Mouse (Mus musculus): ENCODE measurements around the gene Spen. TPM values are rescaled to one million over a fixed set of nuclear protein-coding genes. Genes with fewer than 3 reads are reported as not detected.

The Spen gene
- polyA plus RNA-seq, 1 experiment from 2014 or later, result 12.1 TPM

- Histone ChIP-seq H3K36me3 (replicated peaks) (peaks cover 89% of the 10 kb centered on the region), H3K4me1 (peaks cover 13% of the 10 kb centered on the region), H3K27me3 (replicated peaks; ENCODE audit: low read depth, poor library complexity, severe bottlenecking) (no peaks in the 10 kb centered on the region), H3K27ac (replicated peaks) (no peak overlapping the region), H3K4me3 (no peak overlapping the region), H3K9me3 (no peaks in the 10 kb centered on the region)
- 86% methylated on average over 14 of the region's 14 CpGs for WGBS
- no peak for DNase-seq (ENCODE audit: low spot score)
Observed at GRCm38 (mm10) chr4:141463472-141463871, 74.9 kb downstream of the Spen start.

DNA sequence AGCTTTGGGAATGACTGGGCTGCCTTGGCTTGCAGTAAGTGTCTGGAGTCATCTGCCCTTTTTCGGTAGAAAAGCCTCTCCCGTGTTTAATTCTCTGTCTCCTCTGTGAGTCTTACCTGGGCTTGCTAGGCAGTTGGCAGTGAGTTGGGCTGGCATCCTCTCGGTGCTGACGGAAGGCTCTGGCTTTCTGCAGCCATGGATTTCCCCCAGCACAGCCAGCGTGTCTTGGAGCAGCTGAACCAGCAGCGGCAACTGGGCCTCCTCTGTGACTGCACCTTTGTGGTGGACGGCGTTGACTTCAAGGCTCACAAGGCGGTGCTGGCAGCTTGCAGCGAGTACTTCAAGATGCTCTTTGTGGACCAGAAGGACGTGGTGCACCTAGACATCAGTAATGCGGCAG, 76.8 kb downstream of the Spen start:
- no peaks in the 10 kb centered on the region for H3K27me3 ChIP-seq (replicated peaks; ENCODE audit: low read depth, poor library complexity, severe bottlenecking)
- peaks cover 24% of the 10 kb centered on the region for H3K4me1 ChIP-seq
- no peak overlapping the region for H3K4me3 ChIP-seq
- 92% methylated on average over 12 of the region's 12 CpGs for WGBS
- no peak for DNase-seq (ENCODE audit: low spot score)
- H3K36me3 ChIP-seq (replicated peaks), result peaks cover 79% of the 10 kb centered on the region
- no peak overlapping the region for H3K27ac ChIP-seq (replicated peaks)
- H3K9me3 ChIP-seq, result no peaks in the 10 kb centered on the region

DNA sequence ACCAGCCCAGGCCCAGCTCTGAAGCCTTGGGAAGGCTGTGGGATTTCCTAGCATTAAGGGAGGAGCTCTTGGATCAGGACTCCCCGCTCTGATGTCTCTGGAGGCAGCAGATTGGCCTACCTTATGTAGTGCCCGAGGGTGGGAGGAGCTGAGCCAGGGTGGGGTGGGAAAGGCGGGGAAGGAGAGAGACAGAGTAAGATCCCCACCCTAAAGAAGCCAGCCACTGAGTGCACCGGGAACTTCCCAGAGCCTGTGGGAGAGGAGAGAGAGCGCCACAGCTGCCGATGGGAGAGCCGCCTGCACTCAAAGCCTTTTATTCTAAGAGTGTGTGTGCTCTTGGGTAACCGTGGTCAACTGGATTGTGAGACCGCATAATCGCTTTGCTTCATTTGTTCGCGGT, 77.3 kb downstream of the Spen start:
- Histone ChIP-seq H3K36me3 (replicated peaks) (peaks cover 79% of the 10 kb centered on the region), H3K9me3 (no peaks in the 10 kb centered on the region), H3K27me3 (replicated peaks; ENCODE audit: low read depth, poor library complexity, severe bottlenecking) (no peaks in the 10 kb centered on the region), H3K27ac (replicated peaks) (no peak overlapping the region), H3K4me1 (peaks cover 24% of the 10 kb centered on the region), H3K4me3 (no peak overlapping the region)
- no peak for DNase-seq (ENCODE audit: low spot score)
- WGBS, result 75% methylated on average over 12 of the region's 12 CpGs

DNA sequence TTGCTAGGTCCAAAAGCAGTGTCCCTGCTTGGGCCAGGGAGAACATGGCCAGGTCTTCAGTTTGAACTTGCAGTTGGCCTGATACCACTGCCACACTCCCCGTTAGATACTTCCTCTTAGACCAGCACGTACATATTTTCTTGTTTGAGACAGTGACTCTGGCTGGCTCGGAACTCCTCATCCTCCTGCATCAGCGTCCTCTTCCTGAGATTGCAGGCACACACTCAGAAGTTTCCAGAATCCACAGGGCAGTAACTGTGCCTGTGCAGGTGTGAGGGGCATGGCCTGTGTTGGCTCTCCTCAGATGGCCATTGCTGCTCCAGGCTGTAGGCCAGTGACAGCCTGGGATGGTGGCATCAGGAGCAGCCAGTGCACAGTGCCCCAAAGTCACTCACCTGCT, 77.9 kb downstream of the Spen start:
- H3K27me3 ChIP-seq (replicated peaks; ENCODE audit: low read depth, poor library complexity, severe bottlenecking), result no peaks in the 10 kb centered on the region
- H3K9me3 ChIP-seq, result no peaks in the 10 kb centered on the region
- DNase-seq (ENCODE audit: low spot score), result no peak
- no peak overlapping the region for H3K4me3 ChIP-seq
- no peak overlapping the region for H3K27ac ChIP-seq (replicated peaks)
- 93% methylated on average over 4 of the region's 4 CpGs for WGBS
- peaks cover 79% of the 10 kb centered on the region for H3K36me3 ChIP-seq (replicated peaks)
- peaks cover 28% of the 10 kb centered on the region for H3K4me1 ChIP-seq

- DNase-seq (ENCODE audit: low spot score), result no peak
- 87% methylated on average over 9 of the region's 9 CpGs for WGBS
- Histone ChIP-seq H3K36me3 (replicated peaks) (peaks cover 74% of the 10 kb centered on the region), H3K4me3 (no peak overlapping the region), H3K27me3 (replicated peaks; ENCODE audit: low read depth, poor library complexity, severe bottlenecking) (no peaks in the 10 kb centered on the region), H3K27ac (replicated peaks) (no peak overlapping the region), H3K9me3 (no peaks in the 10 kb centered on the region), H3K4me1 (peaks cover 35% of the 10 kb centered on the region)
Observed at GRCm38 (mm10) chr4:141459766-141460165, 78.6 kb downstream of the Spen start.

DNA sequence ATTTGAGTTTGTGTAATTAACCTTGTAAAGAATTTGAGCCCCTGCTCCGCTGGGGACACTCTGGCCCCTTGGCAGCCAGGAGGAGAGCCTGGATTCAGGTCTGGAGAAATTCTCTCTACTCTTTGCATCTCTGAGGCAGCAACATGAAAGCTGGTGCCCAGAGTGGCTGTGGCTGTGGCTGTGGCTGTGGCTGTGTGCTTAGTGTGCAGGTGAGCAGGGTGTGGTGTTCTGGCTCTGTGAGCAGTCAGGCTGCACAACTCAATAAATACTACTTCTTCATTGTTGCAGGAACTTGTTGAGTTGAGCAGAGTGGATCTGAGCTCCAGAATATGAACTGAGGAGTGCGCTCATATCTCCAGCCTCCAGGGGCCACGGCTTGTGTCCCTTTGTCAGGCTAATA, 79.5 kb downstream of the Spen start:
- Histone ChIP-seq H3K27ac (replicated peaks) (peak overlapping the region; percentile 55), H3K36me3 (replicated peaks) (peaks cover 74% of the 10 kb centered on the region), H3K4me3 (no peak overlapping the region), H3K4me1 (peaks cover 38% of the 10 kb centered on the region), H3K9me3 (no peaks in the 10 kb centered on the region), H3K27me3 (replicated peaks; ENCODE audit: low read depth, poor library complexity, severe bottlenecking) (no peaks in the 10 kb centered on the region)
- DNase-seq (ENCODE audit: low spot score), result no peak
- 69% methylated on average over 3 of the region's 3 CpGs for WGBS

GRCm38 (mm10) chr4:141458236-141458635, 80.2 kb downstream of the Spen start:
- H3K27ac ChIP-seq (replicated peaks), result peak overlapping the region; percentile 55
- peaks cover 74% of the 10 kb centered on the region for H3K36me3 ChIP-seq (replicated peaks)
- no peaks in the 10 kb centered on the region for H3K9me3 ChIP-seq
- 14% methylated on average over 7 of the region's 7 CpGs for WGBS
- H3K4me1 ChIP-seq, result peaks cover 38% of the 10 kb centered on the region
- peak overlapping the region; percentile 30 for H3K4me3 ChIP-seq
- peak; percentile 72 for DNase-seq (ENCODE audit: low spot score)
- no peaks in the 10 kb centered on the region for H3K27me3 ChIP-seq (replicated peaks; ENCODE audit: low read depth, poor library complexity, severe bottlenecking)

- peaks cover 38% of the 10 kb centered on the region for H3K4me1 ChIP-seq
- WGBS, result 93% methylated on average over 14 of the region's 14 CpGs
- H3K27ac ChIP-seq (replicated peaks), result no peak overlapping the region
- no peak overlapping the region for H3K4me3 ChIP-seq
- H3K9me3 ChIP-seq, result no peaks in the 10 kb centered on the region
- DNase-seq (ENCODE audit: low spot score), result no peak
- peaks cover 74% of the 10 kb centered on the region for H3K36me3 ChIP-seq (replicated peaks)
- H3K27me3 ChIP-seq (replicated peaks; ENCODE audit: low read depth, poor library complexity, severe bottlenecking), result no peaks in the 10 kb centered on the region
Observed at GRCm38 (mm10) chr4:141456193-141456938, 82.0 kb downstream of the Spen start.

GRCm38 (mm10) chr4:141455526-141455925, 82.9 kb downstream of the Spen start:
- Histone ChIP-seq H3K4me1 (peaks cover 36% of the 10 kb centered on the region), H3K9me3 (no peaks in the 10 kb centered on the region), H3K27me3 (replicated peaks; ENCODE audit: low read depth, poor library complexity, severe bottlenecking) (no peaks in the 10 kb centered on the region), H3K36me3 (replicated peaks) (peaks cover 75% of the 10 kb centered on the region), H3K4me3 (no peak overlapping the region), H3K27ac (replicated peaks) (no peak overlapping the region)
- 77% methylated on average over 4 of the region's 4 CpGs for WGBS
- no peak for DNase-seq (ENCODE audit: low spot score)

DNA sequence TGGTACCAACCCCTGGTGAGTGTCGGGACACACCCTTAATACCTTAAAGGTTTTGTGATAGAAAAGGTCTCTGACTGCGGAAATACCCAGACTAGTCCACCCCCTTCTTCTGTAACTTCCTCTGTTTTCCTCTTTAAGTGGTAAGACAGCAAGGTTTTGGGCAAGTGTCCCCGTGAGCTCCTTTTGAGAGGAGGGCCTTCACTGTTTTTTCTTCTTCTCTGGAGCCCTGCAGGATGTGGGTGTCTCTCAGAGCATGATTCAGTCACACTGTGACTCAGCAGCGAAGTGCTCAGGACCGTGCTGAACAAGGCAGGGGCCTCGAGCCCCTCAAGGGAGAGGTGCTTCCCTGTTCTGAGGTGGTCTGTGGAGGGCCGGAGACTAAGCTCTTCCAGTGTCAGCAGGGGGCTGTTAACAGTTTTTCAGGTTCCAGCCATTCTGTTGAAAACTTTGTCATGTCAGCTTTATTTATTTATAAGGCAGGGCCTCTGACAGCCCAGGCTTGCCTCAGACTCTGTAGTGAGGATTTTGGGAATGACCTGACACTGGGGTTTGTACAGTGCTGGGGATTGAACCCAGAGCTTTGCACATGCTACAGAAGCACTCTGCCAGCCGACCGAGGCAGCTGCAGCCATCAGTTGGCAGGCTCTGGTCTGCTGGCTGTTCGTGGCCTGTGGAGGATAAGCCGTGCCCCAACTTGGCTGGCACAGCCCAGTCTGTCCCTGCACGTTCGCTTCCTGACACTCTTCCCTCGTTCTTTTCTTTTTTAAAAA, 83.6 kb downstream of the Spen start:
- Histone ChIP-seq H3K36me3 (replicated peaks) (peaks cover 75% of the 10 kb centered on the region), H3K27ac (replicated peaks) (no peak overlapping the region), H3K9me3 (no peaks in the 10 kb centered on the region), H3K4me1 (peaks cover 36% of the 10 kb centered on the region), H3K4me3 (no peak overlapping the region), H3K27me3 (replicated peaks; ENCODE audit: low read depth, poor library complexity, severe bottlenecking) (no peaks in the 10 kb centered on the region)
- 84% methylated on average over 14 of the region's 14 CpGs for WGBS
- no peak for DNase-seq (ENCODE audit: low spot score)

DNA sequence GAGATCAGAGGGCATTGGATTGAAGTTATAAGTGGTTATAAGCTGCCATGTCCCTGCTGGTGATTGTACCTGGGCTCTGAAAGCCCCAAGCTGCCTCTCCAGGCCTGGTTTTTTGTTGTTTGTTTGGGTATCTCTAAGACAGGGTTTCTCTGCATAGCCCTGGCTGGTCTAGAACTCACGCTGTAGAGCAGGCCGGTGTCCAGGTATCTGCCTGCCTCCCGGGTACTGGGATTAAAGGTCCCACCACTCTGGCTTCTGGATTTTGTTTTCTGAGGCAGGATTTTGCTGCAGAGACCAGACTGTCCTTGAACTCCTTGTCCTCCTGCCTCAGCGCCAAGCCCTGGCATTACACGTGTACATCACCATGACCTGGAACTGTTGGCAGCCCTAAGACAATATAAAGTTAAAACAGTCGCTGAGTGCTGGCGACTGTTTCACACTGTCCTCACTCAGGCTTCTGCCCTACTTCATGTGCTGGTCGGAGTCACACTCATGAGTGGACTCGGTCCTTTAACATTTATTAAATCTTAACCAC, 86.4 kb downstream of the Spen start:
- Histone ChIP-seq H3K27me3 (replicated peaks; ENCODE audit: low read depth, poor library complexity, severe bottlenecking) (no peaks in the 10 kb centered on the region), H3K9me3 (no peaks in the 10 kb centered on the region), H3K4me1 (peaks cover 14% of the 10 kb centered on the region), H3K4me3 (no peak overlapping the region), H3K27ac (replicated peaks) (no peak overlapping the region), H3K36me3 (replicated peaks) (peaks cover 94% of the 10 kb centered on the region)
- DNase-seq (ENCODE audit: low spot score), result no peak
- WGBS, result 94% methylated on average over 9 of the region's 9 CpGs

DNA sequence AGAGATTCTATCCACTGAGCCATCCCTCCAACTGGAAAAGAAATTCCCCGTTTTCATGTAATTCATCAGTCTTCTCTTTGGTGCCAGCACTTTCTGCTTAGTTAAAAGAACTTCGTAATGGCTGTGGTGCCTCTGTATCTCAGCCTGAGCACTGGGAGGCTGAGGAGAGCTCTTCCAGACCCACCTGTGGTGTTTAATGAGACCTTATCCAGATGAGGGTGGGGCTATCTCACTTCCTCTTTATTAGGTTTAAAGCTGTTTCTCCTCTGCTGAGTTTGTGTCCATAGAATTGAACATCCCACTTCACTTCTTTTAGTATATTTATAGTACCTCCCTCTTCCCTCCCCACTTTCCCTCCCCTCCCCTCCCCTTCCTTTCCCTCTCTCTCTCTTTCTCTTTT, 87.1 kb downstream of the Spen start:
- no peaks in the 10 kb centered on the region for H3K27me3 ChIP-seq (replicated peaks; ENCODE audit: low read depth, poor library complexity, severe bottlenecking)
- H3K9me3 ChIP-seq, result no peaks in the 10 kb centered on the region
- WGBS, result 88% methylated on average over 2 of the region's 2 CpGs
- no peak overlapping the region for H3K4me3 ChIP-seq
- H3K27ac ChIP-seq (replicated peaks), result no peak overlapping the region
- H3K4me1 ChIP-seq, result peaks cover 16% of the 10 kb centered on the region
- DNase-seq (ENCODE audit: low spot score), result no peak
- peaks cover 95% of the 10 kb centered on the region for H3K36me3 ChIP-seq (replicated peaks)

- DNase-seq (ENCODE audit: low spot score), result no peak
- H3K27me3 ChIP-seq (replicated peaks; ENCODE audit: low read depth, poor library complexity, severe bottlenecking), result no peaks in the 10 kb centered on the region
- H3K4me3 ChIP-seq, result peak overlapping the region; percentile 95; the same call in 1 of the 2 replicates
- peaks cover 21% of the 10 kb centered on the region for H3K4me1 ChIP-seq
- 77% methylated on average over 7 of the region's 7 CpGs for whole genome bisulfite sequencing
- H3K9me3 ChIP-seq, result no peaks in the 10 kb centered on the region
- H3K27ac ChIP-seq (replicated peaks), result no peak overlapping the region
- peaks cover 51% of the 10 kb centered on the region for H3K36me3 ChIP-seq (replicated peaks)
Observed at GRCm38 (mm10) chr4:141446211-141446610, 92.2 kb downstream of the Spen start.
